Mouse (Mus musculus) forebrain, embryonic 14.5 days (tissue): Measurements from ENCODE around the gene Chrd. TPM values are rescaled to one million over a fixed set of nuclear protein-coding genes. Genes with fewer than 3 reads are reported as not detected.

Source experiments
- ATAC-seq: fragments of 200-750 bp; cut with Nextera tagmentation; 2 replicates; pipeline ENCODE4 v1.8.0; 2017; ENCODE audit warnings: mild to moderate bottlenecking, moderate library complexity
- DNase-seq: peaks from one replicate; pipeline ENCODE4 v3.0.0-alpha.2; 2015; ENCODE audit warnings: low spot score
- H3K27ac ChIP-seq: fragments of 300-500 bp; sonication (generic); 2 replicates; pipeline ENCODE4 v1.5.1; 2014; ENCODE audit warnings: low read depth, mild to moderate bottlenecking, control low read depth, low read length, moderate library complexity
- H3K27me3 ChIP-seq: fragments of 300-500 bp; sonication (generic); replicated peaks from 2 replicates; pipeline ENCODE4 v1.6.1; 2014; ENCODE audit warnings: low read length, control low read depth, mixed read lengths; ENCODE audit not compliant: control insufficient read depth, insufficient read depth
- H3K36me3 ChIP-seq: fragments of 300-500 bp; sonication (generic); 2 replicates; pipeline ENCODE4 v1.6.1; 2014; ENCODE audit warnings: low read length, control low read depth; ENCODE audit not compliant: control insufficient read depth, insufficient read depth
- H3K4me1 ChIP-seq: fragments of 300-500 bp; sonication (generic); 2 replicates; pipeline ENCODE4 v1.6.1; 2014; ENCODE audit warnings: antibody characterized with exemption, low read length, control low read depth; ENCODE audit not compliant: control insufficient read depth, insufficient read depth
- H3K4me2 ChIP-seq: fragments of 300-500 bp; sonication (generic); 2 replicates; pipeline ENCODE4 v1.6.1; 2014; ENCODE audit warnings: mild to moderate bottlenecking, control low read depth, low read length
- H3K4me3 ChIP-seq: fragments of 300-500 bp; sonication (generic); 2 replicates; pipeline ENCODE4 v1.5.1; 2014; ENCODE audit warnings: low read depth, low read length, control low read depth
- H3K9ac ChIP-seq: fragments of 300-500 bp; sonication (generic); 2 replicates; pipeline ENCODE4 v1.6.1; 2014; ENCODE audit warnings: mild to moderate bottlenecking, low read length, control low read depth, moderate library complexity
- H3K9me3 ChIP-seq: fragments of 300-500 bp; sonication (generic); replicated peaks from 2 replicates; pipeline ENCODE4 v1.6.1; 2016; ENCODE audit warnings: low read length, control low read depth, mixed read lengths; ENCODE audit not compliant: control insufficient read depth
- WGBS: fragments of 180-500 bp; shearing (Covaris S2); extraction: QIAGEN DNeasy Blood & Tissue Kit; methylation state at CpG from one replicate; pipeline ENCODE4 v1.1.7; 2014; 5-methylcytosine and 5-hydroxymethylcytosine counted together
- polyA plus RNA-seq: library from polyadenylated mRNA; unstranded; fragments of >200 nt; fragmentation: Nextera tagmentation; extraction: Ambion mirVana; gene quantifications from 2 replicates; pipeline ENCODE4 v1.2.1, GENCODE M21; 2014

Chrd gene
- polyA plus RNA-seq, 1 experiment from 2014 or later, result 2.6 TPM

DNA sequence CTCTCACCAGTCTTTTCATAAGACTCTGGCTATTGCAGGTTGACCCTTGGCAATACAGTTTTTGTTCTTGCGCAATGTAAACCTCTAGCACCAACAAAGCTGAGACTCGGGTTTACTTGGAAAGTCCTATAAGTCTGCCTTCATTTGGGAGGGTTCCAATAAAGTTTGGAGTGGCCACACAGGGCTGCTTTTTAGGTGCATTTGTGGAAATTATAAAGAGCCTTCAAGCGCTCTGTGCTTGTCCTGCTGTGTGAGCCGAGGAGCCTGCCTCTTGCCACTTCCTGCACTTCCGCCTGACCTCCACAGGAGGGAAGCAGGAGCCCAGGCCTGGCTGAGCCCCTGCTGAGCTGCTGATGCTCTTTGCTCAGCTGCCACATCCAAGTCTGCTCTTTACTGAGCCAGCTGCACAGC is 8.6 kb upstream of the Chrd start:
- Histone ChIP-seq H3K9ac (no peak overlapping the region), H3K27ac (no peak overlapping the region), H3K36me3 (peaks cover 26% of the 10 kb centered on the region), H3K4me3 (no peak overlapping the region), H3K4me1 (no peaks in the 10 kb centered on the region), H3K9me3 (no peaks in the 10 kb centered on the region), H3K27me3 (no peaks in the 10 kb centered on the region), H3K4me2 (no peak overlapping the region)
- peak; percentile 54 for ATAC-seq
- peak; percentile 56 for DNase-seq
- 35% methylated on average over 5 of the region's 5 CpGs for WGBS

DNA sequence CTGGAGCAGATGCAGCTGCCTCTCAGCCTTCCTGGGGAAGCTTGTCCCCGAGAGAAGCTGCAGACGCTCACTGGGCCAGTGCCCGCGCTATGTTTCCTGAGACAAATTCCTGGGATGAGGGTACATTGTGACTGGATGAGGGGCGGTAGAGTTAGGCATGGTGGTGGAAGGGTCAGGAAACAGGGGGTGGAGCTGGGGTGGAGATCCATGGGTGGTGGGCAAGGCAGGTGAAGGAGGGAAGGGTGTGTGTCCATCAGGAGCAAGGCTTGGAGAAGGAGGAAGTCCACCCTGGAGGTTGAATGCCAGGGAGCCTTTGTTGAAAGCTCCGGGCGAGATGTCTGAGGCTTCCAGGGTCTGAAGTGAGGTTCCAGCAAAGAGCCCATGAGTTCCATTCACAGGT is 7.6 kb upstream of the Chrd start:
- no peaks in the 10 kb centered on the region for H3K4me1 ChIP-seq
- H3K9ac ChIP-seq, result no peak overlapping the region
- H3K36me3 ChIP-seq, result peaks cover 20% of the 10 kb centered on the region
- H3K9me3 ChIP-seq, result no peaks in the 10 kb centered on the region
- DNase-seq (no peak), ATAC-seq (no peak)
- no peak overlapping the region for H3K27ac ChIP-seq
- no peak overlapping the region for H3K4me3 ChIP-seq
- no peaks in the 10 kb centered on the region for H3K27me3 ChIP-seq
- 84% methylated on average over 7 of the region's 7 CpGs for WGBS
- H3K4me2 ChIP-seq, result no peak overlapping the region

DNA sequence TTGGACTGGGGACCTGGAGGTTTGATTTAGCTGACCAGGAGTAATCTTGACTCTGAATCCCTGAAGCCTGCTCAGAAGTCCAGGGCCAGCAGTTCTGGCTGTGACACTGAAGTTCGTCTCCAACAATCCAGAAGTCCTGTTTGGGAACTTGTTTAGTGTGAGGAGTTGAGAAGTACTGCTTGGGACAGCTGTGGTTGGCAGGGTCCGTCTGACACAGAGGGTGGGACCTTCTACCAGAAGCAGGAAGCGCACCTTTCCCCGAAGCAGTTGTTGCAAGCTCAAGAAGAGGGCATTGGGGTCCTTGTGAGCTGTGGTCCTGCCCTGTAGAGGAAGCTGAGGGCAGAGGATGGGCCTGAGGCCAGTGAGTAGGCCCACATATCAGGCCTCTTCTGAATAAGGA is 7.2 kb upstream of the Chrd start:
- WGBS, result 79% methylated on average over 4 of the region's 4 CpGs
- H3K27me3 ChIP-seq, result no peaks in the 10 kb centered on the region
- ATAC-seq (no peak), DNase-seq (no peak)
- H3K4me1 ChIP-seq, result no peaks in the 10 kb centered on the region
- no peaks in the 10 kb centered on the region for H3K9me3 ChIP-seq
- H3K4me2 ChIP-seq, result no peak overlapping the region
- no peak overlapping the region for H3K27ac ChIP-seq
- H3K9ac ChIP-seq, result no peak overlapping the region
- no peak overlapping the region for H3K4me3 ChIP-seq
- peaks cover 16% of the 10 kb centered on the region for H3K36me3 ChIP-seq

DNA sequence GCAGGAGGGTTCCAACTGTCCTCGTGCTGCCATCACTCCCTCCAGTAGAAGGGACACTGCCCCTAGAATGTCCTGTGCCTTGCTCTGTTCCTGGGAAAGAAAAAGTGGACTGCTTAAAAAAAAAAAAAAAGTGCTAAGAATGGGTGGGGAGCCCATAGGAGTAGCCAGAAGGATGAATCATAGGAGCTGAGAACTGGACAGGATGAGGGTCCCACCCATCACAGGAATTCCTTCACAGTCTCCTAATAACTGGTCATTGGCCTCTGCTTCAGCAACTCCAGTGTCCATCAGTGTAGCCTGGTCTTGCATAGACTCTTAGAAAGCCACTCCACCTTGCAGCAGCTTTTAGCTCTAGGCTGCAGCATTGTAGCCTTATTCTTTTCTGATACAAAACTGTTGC is 6.5 kb upstream of the Chrd start:
- Histone ChIP-seq H3K4me1 (no peaks in the 10 kb centered on the region), H3K36me3 (peaks cover 12% of the 10 kb centered on the region), H3K9me3 (no peaks in the 10 kb centered on the region), H3K9ac (no peak overlapping the region), H3K4me3 (no peak overlapping the region), H3K27me3 (no peaks in the 10 kb centered on the region), H3K27ac (no peak overlapping the region), H3K4me2 (no peak overlapping the region)
- ATAC-seq, result no peak
- DNase-seq, result no peak
- WGBS, result 73% methylated on average over 1 of the region's 1 CpGs

DNA sequence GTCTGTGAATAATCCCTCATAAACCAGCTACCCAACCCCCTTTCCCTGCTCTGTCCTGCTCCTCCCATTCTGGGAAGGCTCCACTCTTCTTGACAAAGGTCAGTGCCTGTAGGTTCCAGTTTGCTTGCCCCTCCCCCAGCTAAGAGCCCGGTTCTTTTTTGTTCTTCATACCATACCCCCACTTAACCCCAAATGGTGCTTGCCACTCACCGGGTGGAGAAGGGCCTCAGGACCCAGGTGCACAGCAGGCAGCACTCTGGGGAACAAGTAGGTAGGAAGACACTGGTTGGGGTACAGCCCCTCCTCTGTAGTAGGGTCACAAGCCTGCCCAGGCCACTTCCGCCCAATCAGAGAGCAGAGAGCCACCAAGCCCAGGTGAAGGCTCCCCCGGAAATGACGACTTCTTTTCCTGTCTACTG is 2.6 kb upstream of the Chrd start:
- DNase-seq (no peak), ATAC-seq (no peak)
- 43% methylated on average over 5 of the region's 5 CpGs for WGBS

DNA sequence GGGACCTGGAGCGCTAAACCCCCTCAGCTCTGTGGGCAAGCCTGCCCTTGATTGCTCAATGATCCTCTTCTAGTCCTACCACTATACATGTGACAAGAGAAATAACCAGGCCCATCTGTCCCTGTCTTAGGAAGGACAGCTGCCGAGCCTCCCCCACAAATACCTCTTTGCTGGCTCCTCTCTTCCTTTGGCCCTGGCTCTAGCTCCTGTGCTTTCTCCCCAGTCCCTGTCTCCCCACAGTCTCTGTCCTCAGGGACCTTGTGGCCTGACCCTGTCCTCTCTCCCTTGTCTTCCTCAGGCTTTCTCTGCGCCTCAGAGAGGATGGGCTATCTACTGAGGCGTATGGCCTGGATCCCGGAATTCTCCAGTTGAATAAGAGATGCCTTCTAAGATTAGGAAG is 1.2 kb upstream of the Chrd start:
- Histone ChIP-seq H3K27me3 (peaks cover 21% of the 10 kb centered on the region), H3K27ac (0 out of 2 replicates have a peak overlapping the region, but pooled peaks have one; percentile 5), H3K4me1 (peaks cover 7% of the 10 kb centered on the region), H3K9ac (no peak overlapping the region; the same call in 1 of the 2 replicates), H3K36me3 (0 out of 2 replicates have a peak, but pooled peaks cover 3% of the 10 kb centered on the region), H3K9me3 (no peaks in the 10 kb centered on the region), H3K4me3 (no peak overlapping the region), H3K4me2 (no peak overlapping the region)
- no peak for DNase-seq
- ATAC-seq, result no peak
- WGBS, result 63% methylated on average over 5 of the region's 5 CpGs

More for the DNA sequence above, 2.6 kb upstream of the Chrd start:
- peaks cover 18% of the 10 kb centered on the region for H3K27me3 ChIP-seq
- H3K4me1 ChIP-seq, result peaks cover 7% of the 10 kb centered on the region
- H3K36me3 ChIP-seq, result no peaks in the 10 kb centered on the region
- H3K9ac ChIP-seq, result no peak overlapping the region
- no peaks in the 10 kb centered on the region for H3K9me3 ChIP-seq
- H3K4me3 ChIP-seq, result no peak overlapping the region
- H3K27ac ChIP-seq, result no peak overlapping the region
- no peak overlapping the region for H3K4me2 ChIP-seq

DNA sequence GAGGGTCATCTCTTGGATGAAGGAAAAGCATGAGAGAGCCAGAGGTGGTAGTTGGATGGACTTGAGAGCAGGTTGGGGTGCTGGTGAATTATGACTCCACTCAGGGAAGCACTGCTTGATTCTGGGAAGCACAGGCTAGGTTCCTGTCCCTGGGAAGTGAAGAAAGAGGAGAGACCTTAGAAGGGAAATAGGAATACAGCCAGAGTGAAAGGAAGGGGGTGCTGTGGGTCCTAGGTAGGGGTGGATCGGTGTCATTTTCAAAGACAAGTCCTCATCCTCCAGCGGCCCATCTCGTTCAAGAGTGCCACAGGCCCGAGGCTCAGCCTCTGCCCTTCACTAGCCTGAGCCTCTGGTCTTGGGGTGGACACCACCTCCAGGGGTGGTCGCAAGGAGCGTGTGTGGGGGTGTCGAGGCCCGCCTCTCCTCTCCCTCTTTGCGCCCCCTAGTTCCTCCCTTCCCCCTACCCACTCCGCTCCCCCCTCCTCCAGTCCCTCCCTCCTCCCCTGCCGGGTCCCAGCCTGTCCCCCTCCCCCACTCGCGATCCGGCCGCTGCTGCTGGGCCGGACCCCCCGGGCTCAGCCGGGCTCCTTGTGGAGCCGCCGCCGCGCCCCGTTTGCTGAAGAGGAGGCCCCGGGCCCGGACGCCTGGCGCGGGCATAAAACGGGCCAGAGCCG is 539 bp upstream of the Chrd start:
- peak overlapping the region; percentile 55 for H3K27ac ChIP-seq
- peaks cover 7% of the 10 kb centered on the region for H3K4me1 ChIP-seq
- 0% methylated on average over 29 of the region's 30 CpGs for WGBS
- H3K27me3 ChIP-seq, result peaks cover 21% of the 10 kb centered on the region
- DNase-seq (peak; percentile 54), ATAC-seq (peak; percentile 64)
- H3K9ac ChIP-seq, result peak overlapping the region; percentile 83
- H3K36me3 ChIP-seq, result 0 out of 2 replicates have a peak, but pooled peaks cover 3% of the 10 kb centered on the region
- H3K9me3 ChIP-seq, result no peaks in the 10 kb centered on the region
- H3K4me2 ChIP-seq, result peak overlapping the region; percentile 98
- H3K4me3 ChIP-seq, result peak overlapping the region; percentile 63

DNA sequence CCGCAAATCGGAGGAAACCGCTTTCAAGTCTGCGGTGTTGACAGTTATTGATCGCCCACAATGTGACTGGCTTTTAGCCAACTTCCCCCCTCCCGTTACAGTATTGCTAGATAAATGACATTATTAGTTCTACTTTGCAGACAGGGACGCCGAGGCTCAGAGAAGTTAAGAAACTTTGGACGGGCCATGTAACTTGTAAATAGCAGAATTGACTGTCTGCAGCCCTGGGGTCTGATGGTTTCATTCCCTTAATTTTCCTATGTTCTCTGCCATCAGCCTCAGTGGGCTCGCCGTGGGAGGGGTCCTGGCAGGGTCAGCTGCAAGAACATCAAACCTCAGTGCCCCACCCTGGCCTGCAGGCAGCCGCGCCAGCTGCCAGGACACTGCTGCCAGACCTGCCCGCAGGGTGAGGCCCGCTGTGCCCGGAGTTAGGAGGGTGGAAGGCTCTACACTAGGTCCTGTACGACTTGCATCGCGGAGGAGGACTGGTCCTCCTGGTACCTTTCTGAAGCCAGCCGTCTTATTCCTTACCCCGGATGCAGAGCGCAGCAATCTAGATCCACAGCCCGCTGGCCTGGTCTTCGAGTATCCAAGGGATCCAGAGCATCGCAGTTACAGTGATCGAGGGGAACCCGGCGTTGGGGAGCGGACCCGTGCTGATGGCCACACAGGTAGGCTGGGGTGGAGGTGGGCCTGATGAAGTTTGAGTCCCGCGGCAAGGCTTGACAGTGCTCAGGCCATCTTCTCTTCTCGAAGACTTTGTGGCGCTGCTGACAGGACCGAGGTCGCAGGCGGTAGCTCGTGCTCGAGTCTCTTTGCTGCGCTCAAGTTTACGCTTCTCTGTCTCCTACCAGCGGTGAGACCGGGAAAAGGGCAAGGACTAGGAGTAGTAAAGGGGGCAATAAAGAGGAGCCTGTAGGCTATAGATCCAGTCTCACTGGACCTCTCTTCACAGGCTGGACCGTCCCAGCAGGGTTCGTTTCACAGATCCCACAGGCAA is 1.1 kb downstream of the Chrd start, which contains the start of gene Thpo:
TSS of gene Thpo (minus strand) at position 781 of the 1,000 bp plus-strand sequence.
- Histone ChIP-seq H3K9me3 (no peaks in the 10 kb centered on the region), H3K9ac (peak within 1 kb of the TSS; percentile 83), H3K4me2 (peak within 1 kb of the TSS; percentile 98), H3K27me3 (peaks cover 21% of the 10 kb centered on the region), H3K36me3 (0 out of 2 replicates have a peak, but pooled peaks cover 3% of the 10 kb centered on the region), H3K27ac (no peak within 1 kb of the TSS), H3K4me3 (peak within 1 kb of the TSS; percentile 63), H3K4me1 (peaks cover 7% of the 10 kb centered on the region)
- WGBS, result 4% methylated on average over 45 of the region's 45 CpGs
- DNase-seq (peak; percentile 24), ATAC-seq (no peak)
